Mouse (Mus musculus): ENCODE measurements at regions not wholly inside any gene's neighbourhood (a gene's known extent, or its start where the extent isn't known, plus 50 kb on each side); places are given as distances from the start of the nearest gene placed in this dataset.

DNA sequence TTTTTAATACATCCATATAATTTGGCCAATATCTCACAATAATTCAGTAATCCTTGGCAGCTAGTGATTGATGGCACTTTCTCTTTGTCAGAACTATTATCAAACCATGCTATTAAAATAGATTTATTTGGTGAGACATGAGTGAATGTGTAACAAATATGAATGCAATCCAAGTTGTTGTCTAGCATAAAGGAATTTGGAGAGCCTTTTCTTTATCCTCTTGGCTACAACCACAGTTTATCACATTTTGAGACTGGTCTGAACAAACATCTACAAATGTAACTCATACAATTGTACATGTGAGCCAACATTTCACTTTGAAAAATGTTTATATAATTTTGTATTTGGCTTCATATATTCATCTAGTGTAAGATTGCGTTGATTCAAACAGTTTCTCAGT is 676.5 kb downstream of the Pcdh7 start:
- no peak for DNase-seq

DNA sequence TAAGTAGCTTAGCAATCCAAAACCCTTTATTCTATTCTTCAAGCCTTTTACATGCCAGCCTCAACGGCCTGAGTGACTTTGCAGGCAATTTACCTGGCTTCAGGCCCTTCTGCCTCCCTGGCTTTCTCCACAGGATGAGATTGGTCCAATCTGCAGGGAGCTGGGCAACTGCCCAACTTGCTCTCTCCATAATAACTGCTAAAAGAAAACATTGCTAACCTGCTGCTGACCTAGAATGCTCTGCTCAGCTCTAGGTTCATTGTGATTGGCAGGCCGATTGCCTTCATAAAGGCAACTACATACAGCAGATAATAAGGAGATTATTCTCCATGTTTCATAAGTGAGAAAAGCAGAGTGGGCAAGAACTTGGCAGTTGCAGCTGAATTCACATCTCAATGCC is 710.5 kb downstream of the Pcdh7 start:
- peak; percentile 88 to 94 for DNase-seq

DNA sequence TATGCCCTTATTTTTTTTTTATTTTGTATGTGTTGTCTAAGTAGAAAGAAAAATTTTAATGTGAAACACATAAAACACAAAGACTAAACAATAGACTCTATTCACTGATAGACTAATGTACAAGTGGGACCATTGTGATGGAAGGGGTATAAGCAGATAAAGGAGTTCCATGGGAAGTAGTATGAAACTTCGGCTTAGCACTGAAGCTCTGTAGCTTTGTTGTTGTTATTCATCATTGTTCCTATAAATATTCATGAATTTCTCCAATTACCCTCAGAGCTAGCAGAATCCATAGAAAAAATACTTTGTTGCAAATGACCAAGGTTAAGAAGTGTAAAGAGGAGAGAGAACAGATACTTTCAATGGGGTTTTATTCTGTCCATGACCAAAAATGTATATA is 718.7 kb downstream of the Pcdh7 start:
- DNase-seq = no peak
